In the genomic region with DNA sequence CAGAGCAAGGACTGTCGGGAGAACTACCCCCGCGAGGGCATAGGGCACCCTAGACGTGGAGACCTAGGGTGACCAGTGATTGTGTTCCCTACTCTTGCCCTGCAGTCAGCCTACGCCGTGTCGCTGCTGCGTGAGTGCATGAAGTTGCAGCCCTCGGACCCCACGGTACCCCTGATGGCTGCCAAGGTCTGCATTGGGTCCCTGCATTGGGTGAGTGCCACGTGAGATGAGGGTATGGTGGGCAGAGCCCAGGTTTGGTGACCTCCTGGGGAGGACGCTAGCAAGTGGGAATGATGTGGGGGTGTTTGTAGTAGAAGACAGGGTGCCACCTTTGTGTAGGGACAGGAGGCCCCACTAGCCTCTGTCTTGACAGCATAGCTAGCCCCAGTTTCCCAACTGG, we compare ENCODE assay signal across 17 mouse cellular contexts.
"Had no signal": no experiment of that assay in that cellular context is flagged by ENCODE, and none has a peak within 500 bp of the region (broad histone marks: within the 10 kb centered on the region; RNA-seq: fewer than 3 reads in every experiment).

No protein-coding gene starts in this region.

- H3K27ac ChIP-seq: kidney, postnatal 0 days; limb, embryonic 12.5 days; limb, embryonic 15.5 days; liver, embryonic 14.5 days; macrophage; midbrain, embryonic 15.5 days; neural tube, embryonic 12.5 days; neural tube, embryonic 15.5 days; stomach, embryonic 15.5 days had no signal

- DNase-seq: kidney, adult 2 months; kidney, postnatal 25 days; liver, postnatal 0 days; lung, embryonic 14.5 days; retina, postnatal 1 day; right cerebral cortex, postnatal 25 days; spleen, adult 18-20 months; thymus, postnatal 25 days had no signal

- H3K4me3 ChIP-seq: limb, embryonic 12.5 days; limb, embryonic 15.5 days; midbrain, embryonic 15.5 days; neural tube, embryonic 12.5 days; neural tube, embryonic 15.5 days; stomach, embryonic 15.5 days had no signal
